Mouse (Mus musculus) layer of hippocampus, adult 6 months (tissue): ENCODE data around the gene Mdn1. TPM values are rescaled to one million over a fixed set of nuclear protein-coding genes. Genes with fewer than 3 reads are reported as not detected.

Experiments used
- long read RNA-seq, 2 experiments: library from polyadenylated mRNA; unstranded; transcript quantifications; one replicate each; pipeline ENCODE4 v2.0.0; 2019 to 2020
- polyA plus RNA-seq: library from polyadenylated mRNA; unstranded; fragments of <200 nt; fragmentation: Nextera tagmentation; gene quantifications from 2 replicates; pipeline ENCODE4 v1.2.3, GENCODE M21; 2021

Gene Mdn1
- polyA plus RNA-seq, result 4.3 TPM in 2 replicates
- long read RNA-seq, experiment 1, partial matches to known transcripts, result 6 of 7 reads
- long read RNA-seq, experiment 1, other reads (novel, unspliced or antisense), result 1 of 7 reads
- long read RNA-seq, experiment 2, partial matches to known transcripts, result 13 of 16 reads
- long read RNA-seq, experiment 2, other reads (novel, unspliced or antisense), result 3 of 16 reads

GRCm38 (mm10) chr4:32656918-32657662 lies at the start of gene Mdn1:
Gene Mdn1 (plus strand): TSS chr4:32657119.

DNA sequence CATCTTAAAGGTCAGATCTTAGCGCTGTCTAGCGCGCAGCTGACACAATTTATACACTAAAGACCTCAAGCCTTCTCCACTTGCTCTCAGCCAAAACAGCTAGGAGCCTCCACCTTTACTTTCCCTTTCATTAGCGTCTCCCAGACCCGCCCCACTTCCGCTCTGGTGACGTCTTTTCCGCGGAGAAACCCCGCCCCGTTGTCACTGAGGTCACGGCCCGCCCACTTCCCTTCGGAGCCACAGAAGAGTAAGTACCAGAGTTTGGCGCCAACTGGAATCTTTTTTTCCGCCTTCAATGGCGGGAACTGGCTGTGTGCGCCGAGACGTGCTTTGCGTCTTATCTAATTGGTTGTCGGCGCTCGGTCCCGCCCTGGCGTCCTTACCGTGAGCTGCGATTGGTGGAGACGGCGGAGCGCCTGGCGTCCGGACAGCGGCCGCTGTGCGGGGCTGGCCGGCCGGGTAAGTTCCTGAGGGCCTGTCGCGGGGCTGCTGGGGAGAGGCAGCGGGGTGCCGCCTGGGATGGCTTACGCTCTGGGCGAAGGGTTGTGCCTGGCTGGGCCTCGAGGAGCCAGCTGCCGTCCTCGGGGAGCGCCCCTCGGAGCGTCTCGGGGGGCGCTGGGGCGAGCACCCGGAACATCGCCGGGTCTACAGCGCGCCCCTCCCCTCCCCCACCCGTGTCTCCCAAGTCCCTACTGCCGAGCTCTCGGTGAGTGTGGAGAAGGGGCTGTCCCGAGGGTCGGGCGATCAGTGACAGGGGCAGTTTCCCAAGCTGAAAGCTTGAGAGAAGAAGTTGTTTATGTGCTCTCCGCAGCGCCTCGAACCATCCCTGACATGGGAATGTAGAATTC lies 41.7 kb upstream of the Mdn1 start, which contains the start of gene Casp8ap2:
Gene Casp8ap2, plus strand, starts transcription at position 418 of the 848 bp plus-strand sequence.

GRCm38 (mm10) chr4:32799966-32800576 lies 143.2 kb downstream of the Mdn1 start, which contains the start of gene Lyrm2:
Gene Lyrm2 (plus strand): TSS chr4:32800253.

Other genes starting within 250 kb of the Mdn1 start
- not detected in 2 replicates for gene Gja10, start 54.4 kb upstream of the Mdn1 start, polyA plus RNA-seq
- 15.8 and 21.0 TPM in 2 replicates for gene Casp8ap2, start 41.7 kb upstream of the Mdn1 start, polyA plus RNA-seq
- gene Lyrm2, start 143.1 kb downstream of the Mdn1 start, polyA plus RNA-seq, result 91.3 and 105 TPM in 2 replicates